Mouse (Mus musculus): ENCODE measurements around the gene Galntl5.

DNA sequence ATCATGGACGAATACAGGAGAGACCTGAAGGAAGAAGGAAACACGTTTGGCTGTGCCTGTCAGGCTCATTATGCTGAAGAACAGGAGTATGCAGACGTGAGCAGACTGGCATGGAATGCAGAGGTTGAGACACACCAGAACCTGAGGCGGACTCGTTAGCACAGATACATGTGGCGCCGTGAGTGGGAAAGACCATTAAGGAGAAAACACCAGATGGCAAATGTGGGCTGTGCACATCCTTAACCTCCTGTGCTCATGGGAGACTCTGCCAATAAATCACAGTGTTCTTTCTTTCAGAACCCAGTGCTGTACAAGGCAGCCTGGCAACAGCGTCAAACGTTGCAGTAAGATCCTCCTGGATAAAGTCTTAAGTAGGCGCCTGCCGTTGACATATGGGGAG lies 20.7 kb upstream of the Galntl5 start:
- no peak for TF ChIP-seq CTCF (IDR thresholded peaks at IDR 0.05; ENCODE audit: low read depth, low read length)
- no peak for TF ChIP-seq POLR2A (IDR thresholded peaks at IDR 0.05; ENCODE audit: insufficient read depth, low read length)
